Mouse (Mus musculus) spleen, adult 2 months (tissue): ENCODE results near the gene Med19. TPM values are rescaled to one million over a fixed set of nuclear protein-coding genes. Genes with fewer than 3 reads are reported as not detected.

Experiments used
- DNase-seq, 2 experiments: peaks; one replicate each; pipeline versions ENCODE4 v3.0.0 to v3.0.0-alpha.2; 2012 to 2021; ENCODE audit warnings: low spot score in 2 of 2, low read depth in 1 of 2
- H3K27ac ChIP-seq: fragments of 200-500 bp; 2 replicates; pipeline ENCODE4 v1.5.1; 2012; ENCODE audit warnings: low read length, inconsistent platforms; ENCODE audit not compliant: insufficient read depth
- H3K27me3 ChIP-seq: fragments of 200-500 bp; 2 replicates; pipeline ENCODE4 v1.6.1; 2012; ENCODE audit warnings: mild to moderate bottlenecking, moderate library complexity, low read length, inconsistent platforms; ENCODE audit not compliant: control insufficient read depth, insufficient read depth
- H3K36me3 ChIP-seq: fragments of 200-500 bp; 2 replicates; pipeline ENCODE4 v1.6.1; 2012; ENCODE audit warnings: mild to moderate bottlenecking, low read length, inconsistent platforms; ENCODE audit not compliant: control insufficient read depth, insufficient read depth
- H3K4me1 ChIP-seq: fragments of 200-500 bp; 2 replicates; pipeline ENCODE4 v1.6.1; 2011; ENCODE audit warnings: inconsistent platforms; ENCODE audit not compliant: control insufficient read depth, insufficient read depth, insufficient read length
- H3K4me3 ChIP-seq: fragments of 200-500 bp; 2 replicates; pipeline ENCODE4 v1.5.1; 2011; ENCODE audit warnings: mild to moderate bottlenecking, inconsistent platforms; ENCODE audit not compliant: insufficient read depth, insufficient read length; ENCODE audit errors: extremely low read depth
- CTCF ChIP-seq: fragments of 200-500 bp; IDR thresholded peaks from 2 replicates; pipeline ENCODE4 v1.5.1; 2011; ENCODE audit warnings: mild to moderate bottlenecking, inconsistent platforms; ENCODE audit not compliant: insufficient read depth, insufficient read length, insufficient replicate concordance; ENCODE audit errors: extremely low read depth
- POLR2A ChIP-seq: fragments of 200-500 bp; IDR thresholded peaks from 2 replicates; pipeline ENCODE4 v1.6.1; 2011; ENCODE audit warnings: low read depth, low read length, inconsistent platforms
- WGBS: fragments of 180-500 bp; shearing (Covaris S2); methylation state at CpG from one replicate; pipeline ENCODE4 v1.1.7; 2018; 5-methylcytosine and 5-hydroxymethylcytosine counted together
- polyA plus RNA-seq: library from polyadenylated mRNA; depleted of rRNA; stranded (reverse); fragments of >200 nt; gene quantifications from 2 replicates; pipeline ENCODE4 v1.2.3, GENCODE M21; 2012; rRNA removed

Med19 gene
- polyA plus RNA-seq, 1 experiment = 4.9 TPM

DNA sequence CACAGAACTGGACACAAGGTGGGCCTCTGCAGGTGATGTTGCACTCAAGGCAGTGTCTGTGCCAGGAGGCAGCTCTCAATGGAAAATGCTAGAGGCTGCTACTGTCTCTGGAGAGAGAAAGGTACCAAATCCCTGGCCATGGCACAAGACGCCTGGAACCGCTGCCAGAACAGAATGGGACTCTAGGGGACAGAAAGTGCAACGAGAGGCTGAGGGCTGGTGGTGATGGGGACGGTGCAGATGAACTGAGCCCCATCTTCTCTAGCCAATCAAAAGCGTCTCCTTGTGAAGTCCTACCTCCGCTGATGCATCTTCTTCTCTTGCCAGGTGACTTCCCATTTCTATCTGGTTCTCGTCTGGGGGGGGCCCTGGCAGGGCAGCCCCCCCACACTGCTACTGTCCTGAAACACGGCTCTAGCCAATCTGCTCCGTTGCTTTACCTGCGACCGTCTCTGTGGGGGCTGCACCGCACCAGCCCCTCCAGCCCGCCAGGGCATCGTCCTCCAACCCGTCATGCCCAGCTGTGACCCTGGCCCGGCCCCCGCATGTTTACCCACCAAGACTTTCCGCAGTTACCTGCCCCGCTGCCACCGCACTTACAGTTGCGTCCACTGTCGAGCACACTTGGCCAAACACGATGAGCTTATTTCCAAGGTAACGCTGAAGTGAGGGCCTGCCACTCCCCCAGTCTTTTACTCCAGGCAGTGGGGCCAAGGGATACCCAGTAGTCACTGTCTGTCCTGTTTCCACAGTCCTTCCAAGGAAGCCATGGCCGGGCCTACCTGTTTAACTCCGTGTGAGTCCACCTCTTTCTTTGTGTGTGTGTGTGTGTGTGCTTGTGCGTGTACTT lies 58.3 kb downstream of the Med19 start:
- no peak for DNase-seq
- H3K4me3 ChIP-seq = no peak overlapping the region
- H3K4me1 ChIP-seq = no peaks in the 10 kb centered on the region; the same call in 1 of the 2 replicates
- WGBS = 22% methylated on average over 27 of the region's 27 CpGs
- no peaks in the 10 kb centered on the region for H3K36me3 ChIP-seq
- peaks cover 8% of the 10 kb centered on the region; the same call in 1 of the 2 replicates for H3K27me3 ChIP-seq
- no peak overlapping the region; the same call in 1 of the 2 replicates for H3K27ac ChIP-seq
- TF ChIP-seq POLR2A (no peak), CTCF (no peak)

- Histone ChIP-seq H3K4me3 (no peak overlapping the region), H3K27ac (no peak overlapping the region), H3K27me3 (peaks cover 8% of the 10 kb centered on the region; the same call in 1 of the 2 replicates), H3K36me3 (no peaks in the 10 kb centered on the region), H3K4me1 (no peaks in the 10 kb centered on the region; the same call in 1 of the 2 replicates)
- WGBS = 23% methylated on average over 8 of the region's 8 CpGs
- TF ChIP-seq POLR2A (no peak), CTCF (no peak)
- DNase-seq = no peak
These were observed 59.3 kb downstream of the Med19 start for GRCm38 (mm10) chr2:84737451-84737925.

Other genes starting within 250 kb of the Med19 start
- 4.4 and 5.1 TPM in 2 replicates for gene Tfpi, start 201.6 kb upstream of the Med19 start, polyA plus RNA-seq
- 12.3 and 14.7 TPM in 2 replicates for gene Ctnnd1, start 27.6 kb upstream of the Med19 start, polyA plus RNA-seq
- gene Btbd18, start 19.3 kb upstream of the Med19 start, polyA plus RNA-seq = not detected in 2 replicates
- 52.6 and 76.8 TPM in 2 replicates for gene Selenoh, start 7.6 kb upstream of the Med19 start, polyA plus RNA-seq
- gene Gm28635, start 361 bp upstream of the Med19 start, polyA plus RNA-seq = not detected in 2 replicates
- 25.3 and 32.3 TPM in 2 replicates for gene Tmx2, start 738 bp downstream of the Med19 start, polyA plus RNA-seq
- 24.2 and 27.1 TPM in 2 replicates for gene Zdhhc5, start 36.8 kb downstream of the Med19 start, polyA plus RNA-seq
- 12.8 and 13.3 TPM in 2 replicates for gene Clp1, start 48.9 kb downstream of the Med19 start, polyA plus RNA-seq
- 28.2 and 42.6 TPM in 2 replicates for gene Ypel4, start 55.7 kb downstream of the Med19 start, polyA plus RNA-seq
- gene Gm19426, start 65.3 kb downstream of the Med19 start, polyA plus RNA-seq = 0.28 and 0.32 TPM in 2 replicates
- gene Serping1, start 97.0 kb downstream of the Med19 start, polyA plus RNA-seq = 135 and 186 TPM in 2 replicates
- 125 and 250 TPM in 2 replicates for gene Ube2l6, start 120.4 kb downstream of the Med19 start, polyA plus RNA-seq
- 0.04 TPM in 1 of 2 replicates, not detected in the other for gene Smtnl1, start 144.2 kb downstream of the Med19 start, polyA plus RNA-seq
- gene Timm10, start 148.6 kb downstream of the Med19 start, polyA plus RNA-seq = 19.0 and 24.4 TPM in 2 replicates
- gene Slc43a1, start 160.4 kb downstream of the Med19 start, polyA plus RNA-seq = 59.6 and 70.0 TPM in 2 replicates
- 3.0 and 7.3 TPM in 2 replicates for gene Rtn4rl2, start 208.3 kb downstream of the Med19 start, polyA plus RNA-seq